Mouse (Mus musculus): ENCODE data around the gene Zfp382.

DNA sequence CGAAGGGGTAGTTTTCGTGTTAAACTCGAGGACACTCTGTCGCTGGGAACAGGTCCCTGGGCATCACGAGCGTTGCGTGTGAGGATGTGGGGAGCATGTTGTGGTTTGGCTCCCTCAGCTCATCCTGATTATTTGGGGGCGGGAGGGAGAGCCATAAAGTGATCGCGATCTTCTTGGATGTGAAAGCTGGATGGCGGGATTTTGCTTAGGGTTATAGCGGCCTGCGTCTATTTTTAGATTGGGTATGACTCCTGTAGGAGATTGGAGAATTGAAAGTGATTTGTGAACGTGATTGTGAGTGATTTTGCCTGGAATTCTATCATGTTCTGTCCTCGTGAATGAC is 417 bp downstream of the Zfp382 start:
- TF ChIP-seq CTCF (IDR thresholded peaks at IDR 0.05; ENCODE audit: low read depth, low read length) (no peak), GATA2 (IDR thresholded peaks at IDR 0.05; ENCODE audit: borderline replicate concordance, low read depth, low read length) (no peak), GATA1 (IDR thresholded peaks at IDR 0.05; ENCODE audit: borderline replicate concordance, low read length) (no peak)

Data from G1E (cell line).